Mouse (Mus musculus) intestine, postnatal 0 days (tissue): ENCODE data around the gene Cntnap1. TPM values are rescaled to one million over a fixed set of nuclear protein-coding genes. Genes with fewer than 3 reads are reported as not detected.

Experiments used
- ATAC-seq: fragments of 200-750 bp; cut with Nextera tagmentation; 2 replicates; pipeline ENCODE4 v1.8.0; 2017; ENCODE audit warnings: mild to moderate bottlenecking, moderate TSS enrichment, moderate library complexity
- H3K27ac ChIP-seq: fragments of 300-500 bp; sonication (generic); 2 replicates; pipeline ENCODE4 v1.5.1; 2014; ENCODE audit warnings: mild to moderate bottlenecking, low read depth, low read length, moderate library complexity
- H3K27me3 ChIP-seq: fragments of 300-500 bp; sonication (generic); replicated peaks from 2 replicates; pipeline ENCODE4 v1.6.1; 2014; ENCODE audit warnings: low read length, mixed read lengths; ENCODE audit not compliant: control insufficient read depth, insufficient read depth
- H3K36me3 ChIP-seq: fragments of 300-500 bp; sonication (generic); 2 replicates; pipeline ENCODE4 v1.6.1; 2014; ENCODE audit warnings: mild to moderate bottlenecking, moderate library complexity; ENCODE audit not compliant: control insufficient read depth, insufficient read depth
- H3K4me1 ChIP-seq: fragments of 300-500 bp; sonication (generic); replicated peaks from 2 replicates; pipeline ENCODE4 v1.6.1; 2014; ENCODE audit warnings: antibody characterized with exemption, low read length, mixed read lengths; ENCODE audit not compliant: control insufficient read depth, insufficient read depth
- H3K4me2 ChIP-seq: fragments of 300-500 bp; sonication (generic); replicated peaks from 2 replicates; pipeline ENCODE4 v1.6.1; 2014; ENCODE audit warnings: low read depth, mild to moderate bottlenecking, moderate library complexity
- H3K4me3 ChIP-seq: fragments of 300-500 bp; sonication (generic); 2 replicates; pipeline ENCODE4 v1.5.1; 2014; ENCODE audit warnings: low read depth, low read length
- H3K9ac ChIP-seq: fragments of 300-500 bp; sonication (generic); 2 replicates; pipeline ENCODE4 v1.6.1; 2014; ENCODE audit warnings: mild to moderate bottlenecking, low read depth, low read length
- H3K9me3 ChIP-seq: fragments of 300-500 bp; sonication (generic); 2 replicates; pipeline ENCODE4 v1.6.1; 2016; ENCODE audit warnings: mixed run types; ENCODE audit not compliant: control insufficient read depth
- CTCF ChIP-seq: sonication (generic); IDR thresholded peaks from 2 replicates; pipeline ENCODE4 v1.5.1; 2016; ENCODE audit warnings: low read depth, mild to moderate bottlenecking, control low read depth, antibody characterized with exemption, moderate library complexity
- WGBS: fragments of 180-500 bp; shearing (Covaris S2); extraction: QIAGEN DNeasy Blood & Tissue Kit; methylation state at CpG from one replicate; pipeline ENCODE4 v1.1.7; 2014; 5-methylcytosine and 5-hydroxymethylcytosine counted together
- polyA plus RNA-seq: library from polyadenylated mRNA; unstranded; fragments of >200 nt; fragmentation: Nextera tagmentation; extraction: Ambion mirVana; gene quantifications from 2 replicates; pipeline ENCODE4 v1.2.1, GENCODE M21; 2015

Cntnap1 gene
- polyA plus RNA-seq, 1 experiment from 2014 or later: 6.0 TPM

- H3K4me3 ChIP-seq: no peak overlapping the region
- ATAC-seq: 0 out of 2 replicates have a peak, but pooled peaks have one; percentile 17
- H3K4me2 ChIP-seq: no peak overlapping the region
- TF ChIP-seq CTCF: peak; percentile 89
- no peak overlapping the region for H3K27ac ChIP-seq
- H3K9ac ChIP-seq: no peak overlapping the region
- no peaks in the 10 kb centered on the region; the same call in 1 of the 2 replicates for H3K36me3 ChIP-seq
- 43% methylated on average over 10 of the region's 10 CpGs for WGBS
- H3K27me3 ChIP-seq: peaks cover 16% of the 10 kb centered on the region
- H3K9me3 ChIP-seq: no peaks in the 10 kb centered on the region
- no peaks in the 10 kb centered on the region for H3K4me1 ChIP-seq
Observed at GRCm38 (mm10) chr11:101180846-101181740, 10.8 kb downstream of the Cntnap1 start.

GRCm38 (mm10) chr11:101181961-101182360, 11.6 kb downstream of the Cntnap1 start:
- H3K27me3 ChIP-seq: peaks cover 10% of the 10 kb centered on the region
- no peak overlapping the region for H3K9ac ChIP-seq
- H3K27ac ChIP-seq: no peak overlapping the region
- TF ChIP-seq CTCF: no peak
- H3K4me2 ChIP-seq: no peak overlapping the region
- H3K36me3 ChIP-seq: no peaks in the 10 kb centered on the region; the same call in 1 of the 2 replicates
- H3K9me3 ChIP-seq: no peaks in the 10 kb centered on the region
- H3K4me1 ChIP-seq: no peaks in the 10 kb centered on the region
- H3K4me3 ChIP-seq: no peak overlapping the region
- WGBS: 95% methylated on average over 11 of the region's 11 CpGs
- no peak for ATAC-seq

GRCm38 (mm10) chr11:101182771-101183517, 12.6 kb downstream of the Cntnap1 start:
- 73% methylated on average over 14 of the region's 14 CpGs for WGBS
- Histone ChIP-seq H3K9ac (no peak overlapping the region), H3K4me2 (no peak overlapping the region), H3K4me3 (no peak overlapping the region), H3K27me3 (0 out of 2 replicates have a peak, but pooled peaks cover 5% of the 10 kb centered on the region), H3K9me3 (no peaks in the 10 kb centered on the region), H3K36me3 (no peaks in the 10 kb centered on the region; the same call in 1 of the 2 replicates), H3K4me1 (no peaks in the 10 kb centered on the region), H3K27ac (no peak overlapping the region)
- no peak for TF ChIP-seq CTCF
- no peak for ATAC-seq

GRCm38 (mm10) chr11:101184984-101185383, 14.7 kb downstream of the Cntnap1 start:
- Histone ChIP-seq H3K4me1 (no peaks in the 10 kb centered on the region), H3K36me3 (no peaks in the 10 kb centered on the region; the same call in 1 of the 2 replicates), H3K4me3 (no peak overlapping the region), H3K27ac (no peak overlapping the region), H3K27me3 (0 out of 2 replicates have a peak, but pooled peaks cover 5% of the 10 kb centered on the region), H3K9me3 (no peaks in the 10 kb centered on the region), H3K4me2 (no peak overlapping the region), H3K9ac (no peak overlapping the region)
- ATAC-seq: no peak
- TF ChIP-seq CTCF: no peak
- WGBS: 90% methylated on average over 12 of the region's 12 CpGs

GRCm38 (mm10) chr11:101185441-101185840, 15.1 kb downstream of the Cntnap1 start:
- 91% methylated on average over 4 of the region's 4 CpGs for WGBS
- ATAC-seq: no peak

More at GRCm38 (mm10) chr11:101185441-101185840, 15.1 kb downstream of the Cntnap1 start:
- no peaks in the 10 kb centered on the region; the same call in 1 of the 2 replicates for H3K36me3 ChIP-seq
- H3K9ac ChIP-seq: no peak overlapping the region
- H3K4me1 ChIP-seq: no peaks in the 10 kb centered on the region
- no peak overlapping the region for H3K4me3 ChIP-seq
- H3K27ac ChIP-seq: no peak overlapping the region
- H3K9me3 ChIP-seq: no peaks in the 10 kb centered on the region
- H3K27me3 ChIP-seq: 0 out of 2 replicates have a peak, but pooled peaks cover 2% of the 10 kb centered on the region
- no peak for TF ChIP-seq CTCF
- H3K4me2 ChIP-seq: no peak overlapping the region
